Mouse (Mus musculus) bone marrow macrophage, adult 2 months (primary cell): Measurements from ENCODE around the gene Gm20388.
"Not testable (repeated sequence)": the region's sequence is repeated elsewhere in the genome, so short reads cannot be mapped to it uniquely, and the experiment has no call there.

Experiments used
- CTCF ChIP-seq: IDR thresholded peaks from 2 replicates; pipeline ENCODE4 v1.5.1; 2012; ENCODE audit warnings: low read depth, mild to moderate bottlenecking, low read length, moderate library complexity
- POLR2A ChIP-seq: IDR thresholded peaks from 2 replicates; pipeline ENCODE4 v1.6.1; 2012; ENCODE audit warnings: mild to moderate bottlenecking, low read depth, low read length, borderline replicate concordance

DNA sequence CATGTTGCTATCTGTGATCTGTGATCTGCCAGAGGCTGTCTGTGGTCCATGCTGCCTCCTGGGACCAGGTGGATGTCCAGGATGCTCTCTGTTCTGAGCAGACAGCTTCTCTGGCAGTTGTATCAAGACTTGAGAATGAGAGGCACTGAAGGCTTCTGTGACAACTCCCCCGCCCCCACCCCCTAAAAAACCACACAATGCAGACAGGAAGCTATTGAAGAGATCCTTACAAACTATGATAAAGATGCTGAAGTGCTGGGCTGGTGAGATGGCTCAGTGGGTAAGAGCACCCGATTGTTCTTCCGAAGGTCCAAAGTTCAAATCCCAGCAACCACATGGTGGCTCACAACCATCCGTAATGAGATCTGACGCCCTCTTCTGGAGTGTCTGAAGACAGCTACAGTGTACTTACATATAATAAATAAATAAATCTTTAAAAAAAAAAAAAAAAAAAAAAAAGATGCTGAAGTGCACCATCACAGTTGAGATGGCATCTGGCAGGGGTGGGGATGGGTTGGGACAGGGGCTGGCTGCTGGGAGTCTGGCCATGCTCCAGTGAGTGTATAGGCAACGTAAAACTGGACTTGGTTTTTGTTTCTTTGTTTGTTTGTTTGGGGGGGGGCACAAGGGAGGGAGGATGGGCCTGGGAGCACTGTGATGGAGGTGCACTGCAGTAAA, 1235.0 kb downstream of the Gm20388 start:
- not testable (repeated sequence) for TF ChIP-seq POLR2A, CTCF
